Mouse (Mus musculus) urinary bladder, postnatal 14 days (tissue): ENCODE data around the gene Aunip.

Experiments used
- DNase-seq: peaks from one replicate; pipeline ENCODE4 v3.0.0; 2021; ENCODE audit warnings: low spot score

Gene Aunip

DNA sequence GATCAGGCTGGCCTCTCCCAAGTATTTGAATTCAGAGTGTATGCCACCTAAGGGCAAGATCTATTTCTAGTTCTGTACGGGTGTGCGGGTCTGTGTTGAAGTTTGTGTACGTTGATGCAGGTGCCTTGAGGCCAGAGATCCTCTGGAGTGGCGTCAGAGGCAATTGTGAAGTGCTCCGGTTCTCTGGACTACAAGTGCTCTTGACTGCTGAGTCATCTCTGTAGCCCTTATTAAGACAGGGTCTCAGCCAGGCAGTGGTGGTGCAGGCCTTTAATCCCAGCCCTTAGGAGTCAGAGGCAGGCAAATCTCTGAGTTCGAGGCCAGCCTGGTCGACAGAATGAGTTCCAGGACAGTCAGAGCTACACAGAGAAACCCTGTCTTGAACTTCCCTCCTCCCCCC is 4.8 kb downstream of the Aunip start:
- DNase-seq: no peak

GRCm38 (mm10) chr4:134516981-134517380 is 6.2 kb downstream of the Aunip start:
- DNase-seq: peak; percentile 67

DNA sequence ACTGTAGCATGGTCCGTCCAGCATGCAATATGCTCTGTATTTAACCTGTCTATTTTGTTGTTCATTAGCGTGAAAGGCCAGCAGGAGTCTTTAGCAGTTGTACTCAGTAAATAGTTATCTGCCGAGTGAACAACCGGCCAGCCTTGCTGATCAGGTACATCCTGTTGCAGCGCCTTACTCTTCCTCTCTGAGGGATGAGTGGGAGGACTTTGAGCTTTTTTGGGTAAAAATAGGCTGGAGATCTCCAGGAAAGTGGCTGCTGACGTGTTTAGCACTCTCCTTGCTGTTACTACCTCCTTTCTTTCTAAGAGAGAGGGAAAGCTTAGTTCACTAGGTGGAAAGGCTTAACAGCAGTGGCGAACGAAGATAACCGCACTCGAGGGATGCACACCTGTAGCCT is 6.9 kb downstream of the Aunip start:
- DNase-seq: no peak

DNA sequence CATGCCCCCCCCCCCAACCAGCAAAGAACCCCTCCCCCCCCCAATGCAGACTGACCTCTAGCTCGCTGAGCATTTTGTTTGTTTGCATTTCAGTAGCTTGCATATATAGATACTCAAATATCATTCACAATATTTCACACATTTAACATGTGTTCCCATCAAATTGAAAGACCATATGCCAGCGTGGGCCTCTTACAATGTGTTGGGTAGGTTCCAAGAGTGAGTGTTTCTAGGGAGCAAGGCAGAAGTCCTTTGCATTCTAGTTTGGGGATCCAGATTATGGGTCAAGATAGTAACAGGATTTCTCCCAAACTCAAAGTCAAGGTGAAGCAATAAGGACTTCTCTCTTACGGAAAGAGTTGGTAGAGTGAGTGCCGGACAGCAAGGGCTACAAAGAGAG is 7.7 kb downstream of the Aunip start:
- DNase-seq: no peak

- DNase-seq: no peak
These were observed 8.5 kb downstream of the Aunip start for GRCm38 (mm10) chr4:134519281-134519680.

- DNase-seq: no peak
These were observed 12.6 kb downstream of the Aunip start for GRCm38 (mm10) chr4:134523447-134523846.

GRCm38 (mm10) chr4:134525806-134526205 is 15.0 kb downstream of the Aunip start:
- DNase-seq: no peak

DNA sequence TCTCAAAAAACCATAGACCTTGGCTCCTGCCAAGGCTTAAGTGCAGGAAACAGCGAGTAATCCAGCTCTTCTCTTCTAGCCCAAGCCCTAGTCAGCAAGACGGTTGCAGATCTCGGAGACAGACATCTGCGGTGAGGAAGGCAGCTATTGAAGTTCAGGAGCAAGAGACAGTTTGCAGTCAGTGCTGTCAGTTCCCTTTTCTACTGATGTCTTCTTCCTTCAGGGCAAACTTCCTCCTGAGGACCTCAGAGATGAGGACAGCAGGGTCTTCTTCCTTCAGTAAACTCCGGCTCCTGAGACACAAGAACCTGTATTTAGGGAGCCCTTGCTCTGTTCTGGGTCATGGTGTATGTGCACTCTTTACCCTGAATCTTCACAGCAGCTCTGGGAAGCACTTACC is 15.4 kb downstream of the Aunip start:
- DNase-seq: no peak

GRCm38 (mm10) chr4:134532928-134533327 is 22.1 kb downstream of the Aunip start:
- DNase-seq: no peak

DNA sequence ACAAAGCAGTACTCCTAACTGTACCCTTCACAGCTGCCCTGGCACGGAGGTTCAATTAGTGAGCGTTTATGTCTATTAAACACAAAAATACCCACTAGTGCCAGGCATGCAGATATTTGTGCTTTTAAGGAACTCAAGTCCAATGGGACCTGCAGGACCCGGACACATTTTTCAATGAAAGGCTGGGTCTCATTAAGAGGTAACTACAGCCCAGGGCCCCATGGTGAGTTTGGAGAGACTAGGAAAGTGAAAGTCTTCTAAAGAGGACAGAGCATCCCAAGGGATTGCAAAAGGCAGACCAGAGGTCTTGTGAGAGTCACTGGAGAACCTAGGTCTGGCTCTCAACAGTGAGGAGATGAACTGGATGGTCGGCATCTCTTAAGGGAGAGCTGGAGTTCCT is 22.6 kb downstream of the Aunip start:
- no peak for DNase-seq

DNA sequence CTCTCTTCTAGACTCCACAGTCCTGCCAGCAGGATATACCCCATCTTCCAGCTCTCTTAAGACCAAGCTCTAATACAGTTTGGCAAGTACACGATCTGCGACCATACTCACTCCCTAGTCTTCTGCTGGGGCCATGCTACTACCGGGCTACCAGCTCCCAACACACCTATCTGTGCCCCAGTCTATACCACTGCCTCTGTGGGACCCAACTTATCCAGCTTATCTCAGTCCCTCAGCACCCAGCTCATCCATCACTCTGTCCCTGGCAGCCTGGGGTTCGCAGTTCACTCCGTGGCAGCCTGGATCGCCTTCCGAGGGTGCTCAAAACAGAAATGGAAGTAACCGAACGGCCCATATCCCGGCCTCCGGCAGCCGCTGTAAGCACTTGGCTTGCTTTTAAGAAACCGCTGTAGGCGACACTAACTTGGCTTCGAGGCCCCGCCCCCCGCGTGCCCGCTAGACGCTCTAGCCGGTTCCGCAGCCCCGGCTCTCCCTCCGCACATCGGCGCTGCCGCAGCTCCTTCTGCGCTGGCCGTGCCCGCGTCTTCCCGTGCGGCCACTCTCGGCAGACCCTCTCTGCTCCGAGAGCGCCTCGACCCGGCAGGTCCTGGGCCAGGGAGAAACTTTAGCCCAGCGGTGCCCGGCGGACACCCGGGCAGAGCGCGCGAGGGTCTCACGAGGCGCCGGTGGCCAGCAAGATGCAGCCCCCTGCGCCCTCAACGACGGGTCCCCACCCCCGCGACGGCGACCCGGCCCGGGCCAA is 23.5 kb downstream of the Aunip start:
- peak; percentile 76 for DNase-seq

DNA sequence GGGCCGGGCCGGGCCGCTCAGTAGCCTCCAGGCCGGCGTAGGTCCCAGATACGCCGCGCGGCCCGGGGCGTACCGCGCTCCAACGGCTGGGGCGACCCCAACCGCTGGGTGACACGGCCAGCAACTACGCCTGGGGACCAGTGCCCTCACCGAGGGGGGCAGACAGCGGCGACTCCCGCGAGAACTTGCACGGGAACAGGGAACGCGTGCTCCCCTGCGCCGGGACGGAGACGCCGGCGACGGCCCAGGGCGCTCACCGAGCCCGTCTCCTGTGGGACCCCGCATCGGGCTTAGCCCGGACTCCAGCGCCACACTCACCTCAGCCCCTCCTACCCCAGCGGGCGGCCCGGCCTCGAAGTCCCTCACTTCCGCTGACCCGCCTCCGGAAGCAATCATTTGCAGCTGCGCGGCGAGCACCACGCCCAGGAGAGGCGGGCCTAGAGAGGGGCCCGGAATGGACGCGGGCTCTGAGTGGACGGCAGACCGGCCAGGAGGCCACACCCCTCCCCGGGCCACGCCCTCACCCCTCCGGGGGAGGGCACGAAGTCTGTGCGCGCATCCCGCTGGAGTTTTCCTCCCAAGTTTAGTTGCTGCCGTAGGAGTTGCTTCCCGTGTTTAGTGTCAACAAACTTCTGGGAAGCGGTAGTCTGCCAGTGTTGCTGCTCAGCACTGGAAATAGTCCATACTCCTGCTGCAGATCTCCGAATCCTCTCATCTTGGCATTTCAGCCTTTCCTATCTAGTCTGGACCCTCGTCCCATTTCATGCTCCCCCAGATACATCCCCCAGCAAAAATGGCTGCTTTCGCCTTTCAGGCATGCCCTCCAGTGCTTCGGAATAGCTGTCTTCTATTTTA is 24.4 kb downstream of the Aunip start, which contains the start of gene Mtfr1l:
Mtfr1l (minus strand) TSS at position 456 of the 855 bp plus-strand sequence.
- peak; percentile 98 for DNase-seq

- DNase-seq: no peak
These were observed 25.0 kb downstream of the Aunip start for GRCm38 (mm10) chr4:134535787-134536151.

DNA sequence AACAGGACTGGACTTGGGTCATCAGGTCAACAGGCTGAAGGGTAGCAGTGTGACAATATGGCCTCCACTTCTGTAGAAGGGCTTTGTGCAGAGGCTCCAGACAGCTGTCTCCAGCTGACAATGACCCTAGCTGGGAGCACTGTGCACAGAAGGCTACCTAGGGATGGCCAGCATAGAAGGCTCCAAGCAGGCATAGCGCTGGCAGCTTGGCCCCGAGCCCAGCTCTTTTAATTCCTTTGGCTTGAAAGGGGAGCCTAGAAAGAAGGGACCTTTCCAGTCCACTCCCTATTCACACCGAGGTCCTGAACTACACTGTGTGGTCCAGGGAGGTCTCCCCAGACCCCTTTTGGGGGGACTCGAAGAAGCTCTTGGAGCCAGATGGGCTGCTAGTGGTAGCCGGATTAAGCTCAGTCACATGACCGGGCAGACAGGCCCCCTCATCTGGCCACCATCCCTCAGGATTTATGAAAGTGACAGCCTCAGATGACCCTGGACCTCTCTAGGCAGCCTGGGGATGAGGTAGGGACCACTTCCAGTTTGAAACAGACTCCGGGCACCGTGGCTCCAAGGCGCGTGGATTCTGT is 28.3 kb downstream of the Aunip start:
- DNase-seq: no peak

DNA sequence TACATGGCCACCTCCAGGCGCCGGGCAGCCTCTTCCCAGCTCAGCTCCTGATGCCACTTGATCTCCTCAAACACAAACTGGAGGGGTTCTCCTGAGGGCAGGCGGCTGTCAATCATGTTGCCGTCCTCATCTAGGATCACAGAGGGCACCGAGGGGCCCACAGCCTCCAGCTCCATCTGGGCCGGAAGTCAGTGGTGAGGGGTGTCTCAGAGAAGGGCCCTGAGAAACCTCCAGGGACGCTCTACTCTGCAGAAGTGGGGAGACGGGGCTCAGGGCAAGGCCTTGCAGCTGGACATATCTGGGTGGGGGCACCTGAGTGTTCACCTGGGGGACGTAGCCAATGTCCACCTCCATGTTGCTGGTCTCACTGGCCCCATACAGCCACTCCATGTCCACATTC is 31.9 kb downstream of the Aunip start:
- DNase-seq: no peak

DNA sequence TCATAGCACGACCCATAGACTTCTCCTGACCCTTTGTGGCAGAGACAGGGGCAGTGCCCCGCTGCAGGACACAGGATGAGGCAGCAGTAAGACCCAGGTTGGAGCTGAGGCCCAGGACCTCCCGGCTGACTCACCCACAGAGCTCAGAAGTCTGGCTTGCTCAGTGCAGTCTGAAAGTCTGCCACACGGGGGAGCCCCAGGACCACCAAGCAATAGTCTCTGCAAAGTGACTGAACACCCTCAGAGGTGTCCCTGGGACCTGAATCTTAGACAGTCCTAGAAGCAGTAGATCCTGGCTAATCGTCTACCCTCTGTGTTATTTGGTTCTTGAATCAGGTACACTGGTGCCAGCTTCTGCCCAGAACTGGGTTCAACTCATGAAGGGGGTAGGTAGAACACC is 32.5 kb downstream of the Aunip start:
- DNase-seq: peak; percentile 93

DNA sequence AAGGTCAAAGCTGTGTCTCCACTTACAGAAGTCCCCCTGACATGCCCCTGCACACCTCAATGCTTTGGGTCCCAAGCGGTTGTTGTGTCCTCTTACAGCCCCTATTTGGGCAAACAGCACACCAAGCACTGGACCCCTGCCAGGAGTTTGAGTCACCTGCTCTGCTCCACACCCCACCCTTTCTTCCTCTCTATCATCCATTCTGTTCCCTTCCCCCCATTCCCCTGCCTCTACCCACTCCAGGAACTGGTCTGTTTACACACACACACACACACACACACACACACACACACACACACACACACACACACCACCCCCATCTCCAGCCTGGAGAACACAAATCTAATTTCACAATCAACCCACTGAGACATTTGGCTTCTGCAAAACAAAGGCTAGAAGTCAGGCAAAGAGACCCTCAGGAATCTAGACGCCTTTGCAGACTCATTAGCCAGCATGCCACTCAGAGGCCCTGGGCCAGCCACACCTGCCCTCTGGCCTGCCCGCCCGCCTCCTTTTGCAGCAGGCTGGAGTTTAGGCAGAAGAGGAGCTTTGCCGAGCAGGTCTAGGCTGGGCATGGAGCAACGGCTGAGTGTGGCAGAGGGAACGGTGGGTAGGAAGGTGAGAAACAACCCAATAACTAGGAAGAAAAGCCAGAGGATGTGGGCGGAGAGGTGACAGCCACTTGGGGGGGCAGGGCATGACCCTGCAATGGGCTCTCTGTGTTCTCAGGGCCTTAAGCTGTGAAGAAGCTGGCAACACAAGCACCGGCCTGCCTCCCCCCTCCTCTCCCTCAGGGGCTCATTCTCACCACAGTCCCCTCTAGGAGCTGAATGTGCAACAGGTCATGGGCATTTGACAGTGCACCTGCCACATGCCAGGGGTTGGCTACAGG is 36.3 kb downstream of the Aunip start:
- DNase-seq: peak; percentile 82

DNA sequence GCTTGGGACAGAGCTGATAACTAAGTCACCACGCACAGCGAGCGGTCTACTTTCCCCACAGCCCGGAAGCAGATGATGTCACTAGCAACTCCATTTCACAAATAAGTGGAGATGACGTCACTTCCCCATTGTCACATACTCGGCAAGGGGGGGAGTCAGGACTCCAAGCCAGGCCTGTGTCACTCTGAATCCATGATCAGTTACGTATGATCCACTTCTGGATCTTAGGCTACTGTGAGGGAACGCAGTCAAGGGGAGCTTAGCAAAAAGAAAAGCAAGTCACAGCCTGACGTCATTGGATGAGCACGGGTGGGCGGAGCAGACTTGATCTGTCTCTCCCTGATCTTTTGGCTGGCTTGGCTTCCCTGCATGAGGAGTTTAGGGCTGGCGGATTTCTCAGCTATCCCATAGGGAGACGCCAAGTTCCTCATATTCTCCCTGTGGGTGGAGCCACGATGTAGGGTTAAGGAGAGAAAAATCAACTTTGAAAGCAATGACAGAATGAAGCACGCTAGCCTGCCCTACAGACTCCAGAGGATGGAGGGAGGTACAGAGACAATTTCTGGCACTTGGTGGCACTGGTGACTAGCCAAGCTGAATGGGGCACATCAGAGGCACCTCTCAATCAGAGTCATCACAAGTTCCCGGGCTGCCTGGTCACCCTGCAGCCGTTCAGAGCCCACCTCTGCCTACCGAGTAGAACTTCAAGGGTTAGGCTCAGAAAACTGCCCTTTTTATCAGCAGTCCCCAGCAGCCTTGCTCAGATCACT is 37.6 kb downstream of the Aunip start:
- DNase-seq: peak; percentile 43

- no peak for DNase-seq
These were observed 39.1 kb downstream of the Aunip start for GRCm38 (mm10) chr4:134549899-134550298.

DNA sequence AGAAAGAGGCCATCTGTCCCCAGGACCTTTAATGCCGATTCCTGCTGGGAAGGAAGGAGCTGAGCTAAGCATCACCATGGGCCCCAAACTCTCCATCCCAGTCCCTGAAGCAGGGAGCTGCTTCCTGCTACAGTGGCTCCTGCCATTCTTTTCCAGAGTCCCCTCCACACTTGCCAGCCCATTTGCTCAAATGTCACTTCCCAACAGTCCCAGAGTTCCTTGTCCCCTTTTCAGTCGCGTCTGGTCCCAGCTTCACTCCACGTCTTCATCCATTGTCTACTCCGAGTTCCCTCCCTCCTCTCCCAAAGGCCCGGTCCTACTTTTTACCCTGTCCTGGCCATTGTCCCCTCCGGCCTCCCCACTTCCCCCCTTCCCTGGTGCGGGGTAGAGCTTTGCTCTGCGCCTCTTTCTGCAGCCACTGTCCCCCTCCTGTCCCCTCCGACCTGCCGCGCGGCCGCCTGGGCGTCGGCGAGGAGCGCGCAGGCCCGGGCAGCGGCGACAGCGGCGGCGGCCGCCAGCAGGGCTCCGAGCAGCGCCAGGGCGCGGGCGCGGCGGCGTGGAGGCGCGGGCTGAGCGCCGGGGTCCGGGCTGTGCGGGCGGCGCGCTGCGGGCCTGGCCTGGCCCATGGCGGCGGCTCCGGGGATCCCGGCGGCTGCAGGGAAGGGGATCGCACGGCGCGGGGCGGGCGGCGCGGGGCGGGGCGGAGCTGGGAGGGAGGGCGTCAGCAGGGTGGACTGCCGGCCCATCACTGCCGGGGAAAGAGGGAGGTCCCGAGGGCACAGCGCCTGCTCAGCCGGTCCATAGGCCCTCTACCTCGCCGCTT is 40.9 kb downstream of the Aunip start, which contains the start of gene Selenon:
Selenon (minus strand) TSS at position 673 of the 823 bp plus-strand sequence.
- DNase-seq: peak; percentile 68
